Mouse (Mus musculus) urinary bladder, postnatal 10 days (tissue): Measurements from ENCODE around the gene Cmpk1.
A peak's percentile ranks its signal among the peaks of the same experiment; 100 is the strongest.
"Not testable (repeated sequence)": the region's sequence is repeated elsewhere in the genome, so short reads cannot be mapped to it uniquely, and the experiment has no call there.

Experiments
- DNase-seq: peaks from one replicate; pipeline ENCODE4 v3.0.0; 2022; ENCODE audit warnings: low spot score

Gene Cmpk1

GRCm38 (mm10) chr4:114986591-114987432 is at the start of gene Cmpk1:
TSS of gene Cmpk1 (minus strand) at chr4:114987241.
- peak; percentile 51 for DNase-seq

- no peak for DNase-seq
Measured at GRCm38 (mm10) chr4:115035043-115035442, 48.0 kb upstream of the Cmpk1 start.

- DNase-seq, result no peak
Measured at GRCm38 (mm10) chr4:115019997-115020396, 33.0 kb upstream of the Cmpk1 start.

GRCm38 (mm10) chr4:115014276-115014675 is 27.2 kb upstream of the Cmpk1 start:
- DNase-seq, result no peak

GRCm38 (mm10) chr4:115000429-115000795 is 13.4 kb upstream of the Cmpk1 start:
- DNase-seq, result no peak

- peak; percentile 94 for DNase-seq
Measured at GRCm38 (mm10) chr4:114999773-115000428, 12.9 kb upstream of the Cmpk1 start, which contains the start of gene Stil. TSS of gene Stil (plus strand) at chr4:115000159.

GRCm38 (mm10) chr4:114999445-114999772 is 12.4 kb upstream of the Cmpk1 start:
- no peak for DNase-seq

- no peak for DNase-seq
Measured at GRCm38 (mm10) chr4:114997051-114997450, 10.0 kb upstream of the Cmpk1 start.

- DNase-seq, result no peak
Measured at GRCm38 (mm10) chr4:114994218-114994617, 7.2 kb upstream of the Cmpk1 start.

- no peak for DNase-seq
Measured at GRCm38 (mm10) chr4:114986211-114986590, 840 bp downstream of the Cmpk1 start.

GRCm38 (mm10) chr4:114983020-114983419 is 4.0 kb downstream of the Cmpk1 start:
- DNase-seq, result no peak

- no peak for DNase-seq
Measured at GRCm38 (mm10) chr4:114982619-114983018, 4.4 kb downstream of the Cmpk1 start.

GRCm38 (mm10) chr4:114973229-114973740 is 13.8 kb downstream of the Cmpk1 start:
- DNase-seq, result no peak

GRCm38 (mm10) chr4:114970736-114971135 is 16.3 kb downstream of the Cmpk1 start:
- DNase-seq, result no peak

GRCm38 (mm10) chr4:114960881-114961280 is 26.2 kb downstream of the Cmpk1 start:
- not testable (repeated sequence) for DNase-seq

- no peak for DNase-seq
Measured at GRCm38 (mm10) chr4:114959533-114959932, 27.5 kb downstream of the Cmpk1 start.

GRCm38 (mm10) chr4:114958786-114959185 is 28.3 kb downstream of the Cmpk1 start:
- no peak for DNase-seq

GRCm38 (mm10) chr4:114958231-114958630 is 28.8 kb downstream of the Cmpk1 start:
- DNase-seq, result no peak

- no peak for DNase-seq
Measured at GRCm38 (mm10) chr4:114957403-114957802, 29.6 kb downstream of the Cmpk1 start.

GRCm38 (mm10) chr4:114953172-114953571 is 33.9 kb downstream of the Cmpk1 start:
- DNase-seq, result no peak

GRCm38 (mm10) chr4:114947852-114948481 is 39.1 kb downstream of the Cmpk1 start:
- no peak for DNase-seq

GRCm38 (mm10) chr4:114947395-114947794 is 39.6 kb downstream of the Cmpk1 start:
- DNase-seq, result peak; percentile 43

- DNase-seq, result no peak
Measured at GRCm38 (mm10) chr4:114946416-114946815, 40.6 kb downstream of the Cmpk1 start.
